Mouse (Mus musculus) mouse embryonic stem cell (cell line): Measurements from ENCODE around the gene Zranb2.

Experiments used
- in situ Hi-C, 2 experiments: fragments of 300-500 bp; cut with MboI; formaldehyde crosslinking; loops; 1 replicate in 1 of 2; 3 replicates in 1 of 2; pipeline ENCODE4 v1.14.3; 2019 to 2020; ENCODE audit warnings: low sequenced_read_pairs in 2 of 2, low pct_unique_long_range_greater_than_20kb in 1 of 2, mixed read lengths in 1 of 2; ENCODE audit not compliant: unreplicated experiment in 1 of 2

The Zranb2 gene

GRCm38 (mm10) chr3:157533964-157534785 lies at the start of gene Zranb2:
Gene Zranb2, plus strand, starts transcription at chr3:157534160.
- in situ Hi-C loops, result loop anchor here in 1 of 2 experiments (25.0 kb wide), 1 partner anchor 478 kb away; no protein-coding TSS in a partner anchor

DNA sequence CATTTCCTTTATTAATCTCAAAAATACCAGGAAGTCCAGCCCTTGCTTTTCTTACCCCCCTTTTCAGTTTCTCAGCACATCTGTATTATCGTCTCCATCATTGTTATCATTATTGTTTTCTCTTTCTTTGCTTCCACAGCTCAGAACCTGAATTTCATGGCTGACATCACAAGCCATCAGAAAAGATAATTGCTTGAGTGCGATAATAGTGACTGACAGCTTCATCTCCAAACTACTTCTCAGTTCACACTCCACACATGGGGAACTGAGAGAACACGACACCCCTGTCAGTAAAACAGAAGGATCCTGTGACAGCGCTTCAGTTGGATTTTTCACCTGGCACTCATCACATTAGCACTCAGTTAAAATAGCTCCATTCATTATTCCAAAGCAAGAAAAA lies 41.9 kb upstream of the Zranb2 start:
- in situ Hi-C loops, result no loop called here

DNA sequence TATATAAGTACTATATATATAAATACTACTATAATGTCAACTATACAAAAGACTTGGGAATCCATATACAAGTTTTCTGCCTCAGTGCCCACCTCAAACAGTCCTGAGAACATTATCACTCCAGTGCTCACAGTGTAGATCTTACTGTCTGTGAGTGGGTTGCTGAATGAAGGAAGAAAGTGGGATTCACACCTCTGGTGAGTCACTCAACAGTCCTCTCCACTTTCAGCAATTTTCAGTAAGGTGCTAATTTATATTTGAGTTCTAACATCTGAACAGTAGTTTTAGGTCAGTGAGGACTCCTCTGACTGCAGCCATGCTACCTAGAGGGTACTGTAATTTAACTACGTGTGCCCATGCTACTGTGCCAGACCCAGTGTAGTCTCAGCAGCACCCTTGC lies 31.7 kb upstream of the Zranb2 start:
- in situ Hi-C loops, result no loop called here

DNA sequence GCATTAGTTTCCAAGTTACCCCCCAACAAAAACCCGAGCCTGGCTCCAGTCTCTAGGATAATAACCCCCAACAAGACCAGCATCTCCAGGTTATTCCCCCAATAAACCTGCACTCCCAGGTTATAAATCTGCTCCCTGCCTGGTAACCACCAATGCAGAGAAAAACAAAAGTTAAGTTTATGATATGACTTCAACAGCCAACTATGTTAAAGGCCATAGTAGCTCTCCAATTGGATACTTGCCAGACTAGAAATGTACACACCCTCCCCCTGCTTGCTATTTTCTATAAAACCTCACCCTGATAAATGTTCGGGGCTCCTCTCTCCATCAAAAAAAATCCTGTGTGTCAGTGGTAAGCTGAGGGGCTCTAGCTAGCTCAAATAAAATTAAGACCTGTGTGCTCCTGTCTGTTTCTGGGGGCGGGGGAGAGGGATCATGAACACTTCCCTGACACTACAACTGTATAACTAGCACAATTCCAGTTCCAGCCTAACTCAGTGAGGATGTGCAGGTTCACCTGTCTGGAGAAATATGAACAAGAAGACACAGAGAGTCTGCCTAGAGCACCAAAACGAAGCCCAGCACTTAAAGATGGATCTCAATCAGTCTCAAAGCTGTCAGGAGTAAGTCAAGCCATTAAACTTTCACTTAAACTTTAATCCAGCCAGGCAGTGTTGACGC lies 19.7 kb upstream of the Zranb2 start:
- in situ Hi-C loops, result no loop called here

- in situ Hi-C loops, result no loop called here
Measured at GRCm38 (mm10) chr3:157516471-157516870, 17.5 kb upstream of the Zranb2 start.

- in situ Hi-C loops, result no loop called here
Measured at GRCm38 (mm10) chr3:157517992-157518391, 16.0 kb upstream of the Zranb2 start.

DNA sequence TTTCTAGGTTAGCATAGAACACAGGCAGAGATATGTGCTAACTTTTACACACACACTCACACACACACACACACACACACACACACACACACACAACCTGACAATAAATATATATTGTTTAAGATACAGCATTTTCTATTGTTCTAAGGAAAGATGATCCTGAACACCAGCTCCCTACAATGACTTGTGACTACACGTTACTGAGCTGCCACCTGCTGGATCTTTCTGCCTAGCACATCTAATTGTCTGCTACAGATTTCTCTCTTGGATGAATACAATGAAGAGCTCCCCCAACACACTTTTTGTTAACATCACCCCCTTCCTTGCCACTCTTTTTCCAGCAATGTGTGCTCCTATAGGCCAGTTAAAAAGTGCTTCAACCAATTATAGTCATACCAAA lies 13.5 kb upstream of the Zranb2 start:
- in situ Hi-C loops, result no loop called here

- in situ Hi-C loops, result no loop called here
Measured at GRCm38 (mm10) chr3:157523834-157524233, 10.1 kb upstream of the Zranb2 start.

DNA sequence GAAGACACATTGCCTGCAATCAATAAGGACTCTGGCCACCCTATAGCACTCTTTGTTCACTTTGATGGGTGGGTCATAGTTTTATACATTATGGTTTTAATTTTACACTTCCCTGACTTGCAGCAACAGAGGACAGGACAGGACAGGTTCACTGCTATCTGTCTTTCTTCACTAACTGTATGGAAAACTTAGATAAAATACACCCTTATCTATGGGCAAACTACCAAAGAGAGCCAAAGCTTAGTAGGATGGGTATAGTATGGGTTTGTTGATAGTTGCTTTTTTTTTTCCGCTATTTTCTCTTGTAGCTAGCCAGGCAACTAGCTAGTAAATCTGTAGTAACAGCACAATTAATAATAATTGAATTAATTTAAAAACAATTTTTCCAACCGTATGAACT lies 2.4 kb upstream of the Zranb2 start:
- in situ Hi-C loops, result loop anchor here in 1 of 2 experiments (25.0 kb wide), 1 partner anchor 481 kb away; no protein-coding TSS in a partner anchor

- in situ Hi-C loops, result loop anchor here in 1 of 2 experiments (25.0 kb wide), 1 partner anchor 477 kb away; no protein-coding TSS in a partner anchor
Measured at GRCm38 (mm10) chr3:157534786-157535415, 941 bp downstream of the Zranb2 start.

GRCm38 (mm10) chr3:157549323-157549722 lies 15.4 kb downstream of the Zranb2 start:
- in situ Hi-C loops, result loop anchor here (10.0 to 25.0 kb wide), 2 partner anchors 463 to 475 kb away; no protein-coding TSS in a partner anchor

- in situ Hi-C loops, result loop anchor here (10.0 to 25.0 kb wide), 4 partner anchors 162 to 475 kb away; no protein-coding TSS in a partner anchor
Measured at GRCm38 (mm10) chr3:157549758-157550600, 16.0 kb downstream of the Zranb2 start.

DNA sequence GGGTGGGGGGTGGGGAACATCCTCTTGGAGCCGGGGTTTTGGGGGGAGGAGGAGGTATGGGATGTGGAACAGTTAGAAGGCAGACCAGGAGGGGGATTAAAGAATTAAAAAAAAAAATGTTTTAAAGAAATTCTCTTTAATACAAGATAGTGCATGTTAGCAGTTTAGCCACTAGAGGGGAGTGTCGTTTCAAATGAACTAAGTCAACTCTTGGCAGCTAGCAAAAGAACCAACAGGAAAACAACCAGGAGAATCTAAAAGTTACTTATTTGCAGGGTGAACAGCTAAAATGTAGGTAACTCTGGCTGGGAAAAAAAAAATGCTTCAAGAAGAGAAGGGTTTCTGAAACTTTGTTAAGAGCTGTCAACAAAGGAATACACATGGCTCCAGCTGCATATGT lies 31.2 kb downstream of the Zranb2 start:
- in situ Hi-C loops, result loop anchor here (10.0 to 25.0 kb wide), 3 partner anchors 147 to 322 kb away; no protein-coding TSS in a partner anchor

- in situ Hi-C loops, result loop anchor here (10.0 to 25.0 kb wide), 3 partner anchors 145 to 320 kb away; no protein-coding TSS in a partner anchor
Measured at GRCm38 (mm10) chr3:157566725-157567565, 33.0 kb downstream of the Zranb2 start, which contains the start of gene Ptger3. Gene Ptger3, plus strand, starts transcription at chr3:157566892.

DNA sequence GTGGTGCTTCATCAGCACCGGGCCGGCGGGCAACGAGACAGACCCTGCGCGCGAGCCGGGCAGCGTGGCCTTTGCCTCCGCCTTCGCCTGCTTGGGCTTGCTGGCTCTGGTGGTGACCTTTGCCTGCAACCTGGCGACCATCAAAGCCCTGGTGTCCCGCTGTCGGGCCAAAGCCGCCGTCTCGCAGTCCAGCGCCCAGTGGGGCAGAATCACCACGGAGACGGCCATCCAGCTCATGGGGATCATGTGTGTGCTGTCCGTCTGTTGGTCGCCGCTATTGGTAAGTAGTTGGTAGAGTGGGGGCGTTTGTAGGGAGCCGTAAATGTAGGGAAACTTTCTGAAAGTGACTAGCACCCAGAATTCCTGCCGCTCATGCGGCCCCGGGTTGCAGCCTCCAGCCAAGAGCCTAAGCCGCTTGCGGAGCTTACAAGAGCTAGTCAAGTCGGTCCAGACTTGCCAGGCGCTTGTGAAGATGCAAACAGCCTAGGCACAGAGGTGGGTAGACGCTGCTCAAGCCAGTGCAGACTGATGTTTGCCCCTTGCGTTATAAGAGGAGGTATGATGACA lies 33.7 kb downstream of the Zranb2 start:
- in situ Hi-C loops, result loop anchor here (10.0 to 25.0 kb wide), 3 partner anchors 145 to 320 kb away; no protein-coding TSS in a partner anchor

DNA sequence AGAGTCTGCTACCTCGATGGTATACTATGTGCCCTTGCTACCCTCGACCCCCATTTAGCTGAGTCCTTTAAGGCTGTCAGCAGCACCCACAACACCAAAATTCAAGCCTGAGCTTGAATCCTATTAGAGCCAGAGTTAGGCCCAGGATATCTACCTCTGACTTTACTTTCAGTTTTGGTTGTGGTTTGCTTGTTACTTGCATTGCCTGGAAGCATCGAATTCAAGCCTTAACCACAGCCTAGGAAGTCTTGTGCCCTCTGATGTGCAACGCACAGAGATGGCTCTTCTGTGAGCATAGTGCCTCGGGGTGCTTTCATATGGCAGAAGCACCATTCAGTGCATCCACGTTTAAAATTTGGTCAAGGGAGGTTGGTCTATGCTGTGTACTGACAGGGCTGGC lies 38.1 kb downstream of the Zranb2 start:
- in situ Hi-C loops, result loop anchor here (25.0 kb wide), 2 partner anchors 140 to 315 kb away; no protein-coding TSS in a partner anchor
